In the genomic region with DNA sequence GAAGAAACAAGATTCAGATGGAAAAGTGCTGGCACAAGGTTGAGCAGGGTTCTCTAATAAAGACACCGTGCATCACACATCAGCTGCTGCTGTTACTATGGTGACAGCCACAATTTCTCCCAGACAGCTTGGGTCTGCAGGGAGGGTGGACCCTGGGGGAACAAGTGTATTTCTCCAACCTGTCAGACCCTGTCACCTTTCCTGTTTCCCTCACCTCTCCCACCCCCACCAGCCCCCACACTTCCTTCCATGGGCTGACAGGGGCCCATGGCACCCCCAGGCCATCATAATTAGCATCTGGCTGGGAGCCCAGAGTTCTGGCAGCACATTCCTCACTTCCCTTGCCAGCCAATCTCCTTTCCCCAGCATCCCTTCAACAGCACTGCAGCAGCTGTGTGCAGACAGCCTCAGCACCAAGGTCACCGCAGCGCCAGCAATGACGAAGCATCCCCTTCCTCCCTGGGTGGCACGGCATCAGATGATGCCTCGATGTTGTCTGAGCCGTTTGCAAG, we compare ENCODE assay signal across 8 mouse cellular contexts. TPM values are rescaled to one million over a fixed set of nuclear protein-coding genes. Genes with fewer than 3 reads are reported as not detected.
DNase-seq lines count a peak whose midpoint lies in the region; ATAC-seq lines count a peak whose summit lies in the region.

No protein-coding gene starts in this region.

- ATAC-seq in forebrain, embryonic 14.5 days, result peak; percentile 96
- peak; percentile 85 for ATAC-seq in lung, embryonic 16.5 days (ENCODE audit: low read depth)

- intact Hi-C loops in heart, postnatal 25 days (cut with DNase I), result no loop called here

- H3K4me3 ChIP-seq in forebrain, embryonic 14.5 days (ENCODE audit: low read depth, low read length), result peak overlapping the region; percentile 5; the same call in 1 of the 2 replicates
- no peak overlapping the region; the same call in 1 of the 2 replicates for H3K4me3 ChIP-seq in lung, embryonic 16.5 days (ENCODE audit: low read length)

- 0 out of 2 replicates have a peak, but pooled peaks cover 2% of the 10 kb centered on the region for H3K27me3 ChIP-seq in forebrain, embryonic 14.5 days (replicated peaks; ENCODE audit: control insufficient read depth, insufficient read depth, low read length)
- H3K27me3 ChIP-seq in lung, embryonic 16.5 days (ENCODE audit: control insufficient read depth, insufficient read depth, low read depth, low read length), result no peaks in the 10 kb centered on the region

- H3K9ac ChIP-seq in forebrain, embryonic 14.5 days (ENCODE audit: low read length), result peak overlapping the region; percentile 4; the same call in 1 of the 2 replicates
- no peak overlapping the region for H3K9ac ChIP-seq in lung, embryonic 16.5 days (ENCODE audit: low read length)

- H3K36me3 ChIP-seq in forebrain, embryonic 14.5 days (ENCODE audit: control insufficient read depth, insufficient read depth, low read length), result no peaks in the 10 kb centered on the region
- no peaks in the 10 kb centered on the region for H3K36me3 ChIP-seq in lung, embryonic 16.5 days (ENCODE audit: control insufficient read depth, insufficient read depth, low read length)

- peak overlapping the region; percentile 50 for H3K4me2 ChIP-seq in forebrain, embryonic 14.5 days (ENCODE audit: low read length)
- H3K4me2 ChIP-seq in lung, embryonic 16.5 days (ENCODE audit: low read depth, low read length), result peak overlapping the region; percentile 16; the same call in 1 of the 2 replicates

- no peaks in the 10 kb centered on the region for H3K9me3 ChIP-seq in forebrain, embryonic 14.5 days (replicated peaks; ENCODE audit: control insufficient read depth, low read length)
- no peaks in the 10 kb centered on the region for H3K9me3 ChIP-seq in lung, embryonic 16.5 days (ENCODE audit: control insufficient read depth, low read length)

- under 1% methylated on average over 7 of the region's 7 CpGs for WGBS in forebrain, embryonic 14.5 days
- under 1% methylated on average over 7 of the region's 7 CpGs for WGBS in lung, embryonic 16.5 days

- peak overlapping the region; percentile 85 for H3K27ac ChIP-seq in forebrain, embryonic 14.5 days (ENCODE audit: low read depth, low read length)
- H3K27ac ChIP-seq in lung, embryonic 16.5 days (ENCODE audit: low read length), result no peak overlapping the region

- peak; percentile 77 for DNase-seq in CD4-positive helper T cell, adult 2 months (ENCODE audit: low read depth, low spot score)
- DNase-seq in adrenal gland, postnatal 25 days, result peak; percentile 54
- DNase-seq in forebrain, embryonic 14.5 days (ENCODE audit: low spot score), result peak; percentile 93
- DNase-seq in heart, postnatal 25 days (ENCODE audit: low spot score), result peak; percentile 28
- peak; percentile 78 to 81 for DNase-seq in kidney, postnatal 36 days
- peak; percentile 68 to 86 for DNase-seq in right cerebral cortex, adult 2 months (ENCODE audit: low spot score in 2 of 2)
- no peak for DNase-seq in thymus, postnatal 25 days

- H3K4me1 ChIP-seq in forebrain, embryonic 14.5 days (ENCODE audit: control insufficient read depth, insufficient read depth, low read length), result peaks cover 29% of the 10 kb centered on the region
- H3K4me1 ChIP-seq in lung, embryonic 16.5 days (replicated peaks; ENCODE audit: control insufficient read depth, insufficient read depth, low read length), result peaks cover 8% of the 10 kb centered on the region

RNA-seq across cellular contexts. Expression of a gene that starts 39.4 kb away (rescaled TPM):
- total RNA-seq in adrenal gland, postnatal 25 days (2021), result 52.4 and 64.5 TPM in 2 replicates
- polyA plus RNA-seq in forebrain, embryonic 14.5 days (2014; fragmentation: Nextera tagmentation; extraction: Ambion mirVana), result 33.1 and 41.1 TPM in 2 replicates
- 10 to 100 TPM; 33.1 to 33.3 TPM for total RNA-seq in heart, postnatal 25 days (2021)
- 41.9 and 43.8 TPM in 2 replicates for polyA plus RNA-seq in lung, embryonic 16.5 days (2015; fragmentation: Nextera tagmentation; extraction: Ambion mirVana)
